Mouse (Mus musculus) megakaryocyte-erythroid progenitor cell, adult 5-6 weeks (primary cell): ENCODE data around the gene Ube2v1. TPM values are rescaled to one million over a fixed set of nuclear protein-coding genes. Genes with fewer than 3 reads are reported as not detected.
A peak's percentile ranks its signal among the peaks of the same experiment; 100 is the strongest.
"Not testable (repeated sequence)": the region's sequence is repeated elsewhere in the genome, so short reads cannot be mapped to it uniquely, and the experiment has no call there.

ENCODE experiments used
- ATAC-seq: replicated peaks from 2 replicates; pipeline ENCODE4 v1.8.0; 2016; ENCODE audit warnings: mild to moderate bottlenecking, inconsistent platforms; ENCODE audit not compliant: severe bottlenecking, poor library complexity, low FRiP score, low TSS enrichment
- total RNA-seq, 2 experiments: library from RNA; stranded (forward) in 1 of 2; stranded (reverse) in 1 of 2; fragments of 200-1000, 215-1000 nt in 1 of 2; fragments of >200 nt in 1 of 2; fragmentation: Nextera tagmentation in 1 of 2; gene quantifications; 2 replicates each; pipeline ENCODE4 v1.2.3; 2014 to 2017

Gene Ube2v1
- total RNA-seq, 2 experiments from 2014 or later, result 78.6 to 207 TPM

- ATAC-seq, result no peak
These were observed 25.0 kb upstream of the Ube2v1 start for GRCm38 (mm10) chr2:167656629-167657478.

- ATAC-seq, result no peak
These were observed 23.2 kb upstream of the Ube2v1 start for GRCm38 (mm10) chr2:167654911-167655600.

- ATAC-seq, result no peak
These were observed 20.8 kb upstream of the Ube2v1 start for GRCm38 (mm10) chr2:167652694-167653093.

GRCm38 (mm10) chr2:167651622-167652021 is 19.7 kb upstream of the Ube2v1 start:
- no peak for ATAC-seq

GRCm38 (mm10) chr2:167649290-167650032 is 17.6 kb upstream of the Ube2v1 start:
- ATAC-seq, result no peak

- ATAC-seq, result 0 out of 2 replicates have a peak, but pooled peaks have one; percentile 15
These were observed 14.5 kb upstream of the Ube2v1 start for GRCm38 (mm10) chr2:167646411-167646810.

GRCm38 (mm10) chr2:167643356-167644052 is 11.6 kb upstream of the Ube2v1 start:
- not testable (repeated sequence) for ATAC-seq

- ATAC-seq, result no peak
These were observed 10.3 kb upstream of the Ube2v1 start for GRCm38 (mm10) chr2:167642164-167642563.

GRCm38 (mm10) chr2:167641337-167641736 is 9.4 kb upstream of the Ube2v1 start:
- ATAC-seq, result peak; percentile 76

GRCm38 (mm10) chr2:167640279-167640678 is 8.4 kb upstream of the Ube2v1 start:
- ATAC-seq, result no peak

GRCm38 (mm10) chr2:167634865-167635512 is 3.1 kb upstream of the Ube2v1 start:
- no peak for ATAC-seq

GRCm38 (mm10) chr2:167634338-167634770 is 2.5 kb upstream of the Ube2v1 start:
- peak; percentile 83 for ATAC-seq

- ATAC-seq, result no peak
These were observed 1.6 kb upstream of the Ube2v1 start for GRCm38 (mm10) chr2:167633537-167633872.

- no peak for ATAC-seq
These were observed 1.0 kb upstream of the Ube2v1 start for GRCm38 (mm10) chr2:167632731-167633536.

GRCm38 (mm10) chr2:167631181-167631590 is 709 bp downstream of the Ube2v1 start:
- ATAC-seq, result no peak

GRCm38 (mm10) chr2:167630421-167630820 is 1.5 kb downstream of the Ube2v1 start:
- ATAC-seq, result no peak

GRCm38 (mm10) chr2:167629665-167630209 is 2.2 kb downstream of the Ube2v1 start:
- no peak for ATAC-seq

GRCm38 (mm10) chr2:167628872-167629271 is 3.0 kb downstream of the Ube2v1 start:
- peak; percentile 85 for ATAC-seq
